Mouse (Mus musculus): ENCODE results near the gene Agpat3. TPM values are rescaled to one million over a fixed set of nuclear protein-coding genes. Genes with fewer than 3 reads are reported as not detected.

Gene Agpat3
- total RNA-seq, 2 experiments from 2014 or later = 169 to 181 TPM

- DNase-seq = no peak
- intact Hi-C loops (cut with DNase I) = no loop called here
Measured at GRCm38 (mm10) chr10:78325916-78326647, 26.2 kb downstream of the Agpat3 start.

- intact Hi-C loops (cut with DNase I) = no loop called here
- DNase-seq = peak; percentile 55
Measured at GRCm38 (mm10) chr10:78324556-78325164, 27.6 kb downstream of the Agpat3 start.

- DNase-seq = peak; percentile 49
Measured at GRCm38 (mm10) chr10:78323214-78323880, 28.9 kb downstream of the Agpat3 start.

GRCm38 (mm10) chr10:78322806-78323205, 29.5 kb downstream of the Agpat3 start:
- intact Hi-C loops (cut with DNase I) = no loop called here
- DNase-seq = no peak

More at GRCm38 (mm10) chr10:78323214-78323880, 28.9 kb downstream of the Agpat3 start:
- intact Hi-C loops (cut with DNase I) = no loop called here

- intact Hi-C loops (cut with DNase I) = no loop called here
- no peak for DNase-seq
Measured at GRCm38 (mm10) chr10:78321133-78321757, 31.0 kb downstream of the Agpat3 start.

GRCm38 (mm10) chr10:78320526-78320925, 31.8 kb downstream of the Agpat3 start:
- intact Hi-C loops (cut with DNase I) = no loop called here
- DNase-seq = no peak

GRCm38 (mm10) chr10:78319940-78320339, 32.3 kb downstream of the Agpat3 start:
- DNase-seq = peak; percentile 65

GRCm38 (mm10) chr10:78317270-78317923, 34.9 kb downstream of the Agpat3 start:
- intact Hi-C loops (cut with DNase I) = no loop called here
- no peak for DNase-seq

More at GRCm38 (mm10) chr10:78319940-78320339, 32.3 kb downstream of the Agpat3 start:
- intact Hi-C loops (cut with DNase I) = no loop called here

GRCm38 (mm10) chr10:78316228-78317087, 35.8 kb downstream of the Agpat3 start:
- intact Hi-C loops (cut with DNase I) = no loop called here
- DNase-seq = no peak

GRCm38 (mm10) chr10:78315145-78315544, 37.1 kb downstream of the Agpat3 start:
- DNase-seq = no peak
- intact Hi-C loops (cut with DNase I) = no loop called here

- no peak for DNase-seq
- intact Hi-C loops (cut with DNase I) = no loop called here
Measured at GRCm38 (mm10) chr10:78311886-78312635, 40.2 kb downstream of the Agpat3 start.

GRCm38 (mm10) chr10:78310747-78311267, 41.5 kb downstream of the Agpat3 start:
- intact Hi-C loops (cut with DNase I) = no loop called here
- DNase-seq = no peak

GRCm38 (mm10) chr10:78308617-78309016, 43.7 kb downstream of the Agpat3 start:
- intact Hi-C loops (cut with DNase I) = no loop called here
- DNase-seq = no peak

- no peak for DNase-seq
Measured at GRCm38 (mm10) chr10:78307391-78307790, 44.9 kb downstream of the Agpat3 start.

GRCm38 (mm10) chr10:78306027-78306426, 46.3 kb downstream of the Agpat3 start:
- no peak for DNase-seq
- intact Hi-C loops (cut with DNase I) = no loop called here

More at GRCm38 (mm10) chr10:78307391-78307790, 44.9 kb downstream of the Agpat3 start:
- intact Hi-C loops (cut with DNase I) = no loop called here

- no peak for DNase-seq
- intact Hi-C loops (cut with DNase I) = no loop called here
Measured at GRCm38 (mm10) chr10:78304996-78305395, 47.3 kb downstream of the Agpat3 start.

GRCm38 (mm10) chr10:78303675-78304074, 48.6 kb downstream of the Agpat3 start:
- DNase-seq = no peak
- intact Hi-C loops (cut with DNase I) = no loop called here

GRCm38 (mm10) chr10:78300061-78300460, 52.2 kb downstream of the Agpat3 start:
- no peak for DNase-seq
- intact Hi-C loops (cut with DNase I) = no loop called here
